ENCODE assay signal across 8 mouse cellular contexts in the genomic region with DNA sequence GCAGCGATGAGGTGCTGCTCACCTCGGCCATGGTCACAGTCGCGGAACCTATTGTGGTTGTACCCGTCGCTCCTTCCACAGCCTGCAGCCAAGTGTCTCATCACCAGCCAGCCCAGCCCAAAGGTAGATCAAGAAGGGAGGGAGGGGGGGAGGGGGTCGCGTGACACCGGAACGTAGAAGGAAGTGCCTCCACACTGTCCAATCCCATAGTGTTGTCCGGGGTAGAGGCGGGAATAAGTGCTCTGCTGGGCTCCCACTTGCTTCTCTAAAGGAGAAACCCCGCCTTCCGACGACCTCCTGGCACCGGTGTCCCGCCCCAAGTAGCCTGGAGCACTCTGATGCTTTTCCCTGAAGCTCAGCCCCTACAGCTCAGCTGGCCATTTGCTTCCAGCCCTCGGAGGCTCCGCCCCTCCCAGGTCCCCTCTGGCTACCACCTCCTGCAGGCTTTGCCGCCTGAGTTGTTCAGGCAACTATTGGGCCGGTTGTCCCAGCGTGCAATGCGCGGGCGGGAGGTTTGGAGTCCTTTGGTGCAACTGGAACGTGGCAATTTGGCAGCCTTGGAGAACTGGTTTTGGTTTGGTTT. TPM values are rescaled to one million over a fixed set of nuclear protein-coding genes. Genes with fewer than 3 reads are reported as not detected.
DNase-seq lines count a peak whose midpoint lies in the region; ATAC-seq and TF ChIP-seq lines count a peak whose summit lies in the region.

Gene Mospd2 (minus strand): TSS at position 183 of the 583 bp plus-strand sequence.
Gene Fancb (plus strand): TSS at position 400 of the 583 bp plus-strand sequence.

- peak; percentile 93 for DNase-seq in 3134 (ENCODE audit: extremely low read depth, insufficient read length, low spot score)
- DNase-seq in adrenal gland, postnatal 36 days = peak; percentile 90
- DNase-seq in heart, adult 2 months = peak; percentile 84 to 94
- DNase-seq in kidney, adult 8-10 months = peak; percentile 93 to 95
- DNase-seq in spleen, postnatal 10 days (ENCODE audit: low spot score in 2 of 2) = peak; percentile 55 to 81

- no peak; the same call in 1 of the 2 replicates for TF ChIP-seq POLR2A in heart, adult 2 months (IDR thresholded peaks at IDR 0.05; ENCODE audit: insufficient read depth, low read depth, low read length)

- ATAC-seq in embryonic facial prominence, embryonic 13.5 days (ENCODE audit: insufficient number of reproducible peaks, insufficient read depth, low FRiP score, low TSS enrichment, low read depth) = peak; percentile 100
- ATAC-seq in limb, embryonic 13.5 days (ENCODE audit: low FRiP score, low read depth) = peak; percentile 100
- ATAC-seq in midbrain, embryonic 16.5 days = peak; percentile 100

- no peak for TF ChIP-seq EP300 in heart, adult 2 months (IDR thresholded peaks at IDR 0.05; ENCODE audit: insufficient read depth, low read depth, low read length)

- peaks cover 6% of the 10 kb centered on the region; the same call in 1 of the 2 replicates for H3K4me1 ChIP-seq in embryonic facial prominence, embryonic 13.5 days
- peaks cover 1% of the 10 kb centered on the region; the same call in 1 of the 2 replicates for H3K4me1 ChIP-seq in heart, adult 2 months (ENCODE audit: control insufficient read depth, insufficient read depth, low read length)
- no peaks in the 10 kb centered on the region for H3K4me1 ChIP-seq in limb, embryonic 13.5 days
- H3K4me1 ChIP-seq in midbrain, embryonic 16.5 days (ENCODE audit: control insufficient read depth, insufficient read depth, low read length) = peaks cover 7% of the 10 kb centered on the region

- H3K9ac ChIP-seq in embryonic facial prominence, embryonic 13.5 days = peak within 1 kb of the TSS; percentile 74
- H3K9ac ChIP-seq in heart, adult 2 months (ENCODE audit: low read depth, low read length) = peak within 1 kb of the TSS; percentile 88
- H3K9ac ChIP-seq in limb, embryonic 13.5 days = peak within 1 kb of the TSS; percentile 65
- H3K9ac ChIP-seq in midbrain, embryonic 16.5 days (ENCODE audit: low read depth, low read length) = peak within 1 kb of the TSS; percentile 66

- TF ChIP-seq CTCF in heart, adult 2 months (IDR thresholded peaks at IDR 0.05) = no peak

- peak within 1 kb of the TSS; percentile 58 for H3K4me2 ChIP-seq in embryonic facial prominence, embryonic 13.5 days
- H3K4me2 ChIP-seq in limb, embryonic 13.5 days (replicated peaks) = peak within 1 kb of the TSS; percentile 63
- H3K4me2 ChIP-seq in midbrain, embryonic 16.5 days (ENCODE audit: low read length) = peak within 1 kb of the TSS; percentile 61

- 23% methylated on average over 26 of the region's 26 CpGs for WGBS in embryonic facial prominence, embryonic 13.5 days
- 20% methylated on average over 26 of the region's 26 CpGs for WGBS in heart, adult 2 months
- WGBS in limb, embryonic 13.5 days = 13% methylated on average over 23 of the region's 26 CpGs
- 12% methylated on average over 25 of the region's 26 CpGs for WGBS in midbrain, embryonic 16.5 days

- H3K4me3 ChIP-seq in embryonic facial prominence, embryonic 13.5 days = peak within 1 kb of the TSS; percentile 54
- peak within 1 kb of the TSS; percentile 56 for H3K4me3 ChIP-seq in heart, adult 2 months
- peak within 1 kb of the TSS; percentile 55 for H3K4me3 ChIP-seq in limb, embryonic 13.5 days
- peak within 1 kb of the TSS; percentile 57 for H3K4me3 ChIP-seq in midbrain, embryonic 16.5 days (ENCODE audit: low read depth, low read length)

- H3K9me3 ChIP-seq in embryonic facial prominence, embryonic 13.5 days = no peaks in the 10 kb centered on the region
- no peaks in the 10 kb centered on the region for H3K9me3 ChIP-seq in limb, embryonic 13.5 days
- H3K9me3 ChIP-seq in midbrain, embryonic 16.5 days (replicated peaks; ENCODE audit: control insufficient read depth, low read length, poor library complexity, severe bottlenecking) = no peaks in the 10 kb centered on the region

- no peaks in the 10 kb centered on the region for H3K79me2 ChIP-seq in heart, adult 2 months (replicated peaks; ENCODE audit: control insufficient read depth, insufficient read depth, low read length)

- H3K36me3 ChIP-seq in embryonic facial prominence, embryonic 13.5 days = no peaks in the 10 kb centered on the region
- H3K36me3 ChIP-seq in heart, adult 2 months (ENCODE audit: control insufficient read depth, insufficient read depth, low read length) = no peaks in the 10 kb centered on the region
- no peaks in the 10 kb centered on the region for H3K36me3 ChIP-seq in limb, embryonic 13.5 days
- no peaks in the 10 kb centered on the region for H3K36me3 ChIP-seq in midbrain, embryonic 16.5 days (ENCODE audit: control insufficient read depth, insufficient read depth, low read length)

- intact Hi-C loops in heart, adult 2 months (cut with DNase I) = no loop called here

- H3K27me3 ChIP-seq in embryonic facial prominence, embryonic 13.5 days = peaks cover 23% of the 10 kb centered on the region; the same call in 1 of the 2 replicates
- H3K27me3 ChIP-seq in heart, adult 2 months (ENCODE audit: control insufficient read depth, insufficient read depth, low read length) = no peaks in the 10 kb centered on the region
- H3K27me3 ChIP-seq in limb, embryonic 13.5 days = peaks cover 17% of the 10 kb centered on the region
- no peaks in the 10 kb centered on the region for H3K27me3 ChIP-seq in midbrain, embryonic 16.5 days (ENCODE audit: control insufficient read depth, insufficient read depth, low read depth, low read length)

- no peak within 1 kb of the TSS; the same call in 1 of the 2 replicates for H3K27ac ChIP-seq in embryonic facial prominence, embryonic 13.5 days
- H3K27ac ChIP-seq in heart, adult 2 months = peak within 1 kb of the TSS; percentile 74
- H3K27ac ChIP-seq in limb, embryonic 13.5 days = peak within 1 kb of the TSS; percentile 22; the same call in 1 of the 2 replicates
- H3K27ac ChIP-seq in midbrain, embryonic 16.5 days (ENCODE audit: low read length) = peak within 1 kb of the TSS; percentile 75

RNA-seq across cellular contexts. Expression of gene Mospd2, which starts in this region (rescaled TPM):
- 10 to 100 TPM; 21.5 to 38.5 TPM for total RNA-seq in adrenal gland, postnatal 36 days (2021)
- polyA plus RNA-seq in embryonic facial prominence, embryonic 13.5 days (2015; fragmentation: Nextera tagmentation; extraction: Ambion mirVana) = 16.3 and 16.8 TPM in 2 replicates
- total RNA-seq in heart, adult 2 months (2021) = 10 to 100 TPM; 11.5 to 12.7 TPM
- polyA plus RNA-seq in heart, adult 2 months (2012; rRNA removed) = 2.9 and 8.5 TPM in 2 replicates
- 17.7 and 19.7 TPM in 2 replicates for polyA plus RNA-seq in limb, embryonic 13.5 days (2015; fragmentation: Nextera tagmentation; extraction: Ambion mirVana)
- polyA plus RNA-seq in midbrain, embryonic 16.5 days (2015; fragmentation: Nextera tagmentation; extraction: Ambion mirVana) = 13.4 and 13.9 TPM in 2 replicates

RNA-seq across cellular contexts. Expression of gene Fancb, which starts in this region (rescaled TPM):
- total RNA-seq in adrenal gland, postnatal 36 days (2021) = under 1 TPM; 0.73 to 0.76 TPM
- polyA plus RNA-seq in embryonic facial prominence, embryonic 13.5 days (2015; fragmentation: Nextera tagmentation; extraction: Ambion mirVana) = 8.0 TPM in 2 replicates
- total RNA-seq in heart, adult 2 months (2021) = 1 to 10 TPM in 1 of 2 experiments, under 1 TPM in 1; 0.52 to 1.1 TPM
- 0.33 and 0.73 TPM in 2 replicates for polyA plus RNA-seq in heart, adult 2 months (2012; rRNA removed)
- polyA plus RNA-seq in limb, embryonic 13.5 days (2015; fragmentation: Nextera tagmentation; extraction: Ambion mirVana) = 8.1 and 8.3 TPM in 2 replicates
- polyA plus RNA-seq in midbrain, embryonic 16.5 days (2015; fragmentation: Nextera tagmentation; extraction: Ambion mirVana) = 2.2 and 3.0 TPM in 2 replicates
